Mouse (Mus musculus) spleen, adult 2 months (tissue): ENCODE results near the gene Sesn2.

Source experiments
- CTCF ChIP-seq: fragments of 200-500 bp; IDR thresholded peaks from 2 replicates; pipeline ENCODE4 v1.5.1; 2011; ENCODE audit warnings: mild to moderate bottlenecking, inconsistent platforms; ENCODE audit not compliant: insufficient read depth, insufficient read length, insufficient replicate concordance; ENCODE audit errors: extremely low read depth
- POLR2A ChIP-seq: fragments of 200-500 bp; IDR thresholded peaks from 2 replicates; pipeline ENCODE4 v1.6.1; 2011; ENCODE audit warnings: low read depth, low read length, inconsistent platforms

DNA sequence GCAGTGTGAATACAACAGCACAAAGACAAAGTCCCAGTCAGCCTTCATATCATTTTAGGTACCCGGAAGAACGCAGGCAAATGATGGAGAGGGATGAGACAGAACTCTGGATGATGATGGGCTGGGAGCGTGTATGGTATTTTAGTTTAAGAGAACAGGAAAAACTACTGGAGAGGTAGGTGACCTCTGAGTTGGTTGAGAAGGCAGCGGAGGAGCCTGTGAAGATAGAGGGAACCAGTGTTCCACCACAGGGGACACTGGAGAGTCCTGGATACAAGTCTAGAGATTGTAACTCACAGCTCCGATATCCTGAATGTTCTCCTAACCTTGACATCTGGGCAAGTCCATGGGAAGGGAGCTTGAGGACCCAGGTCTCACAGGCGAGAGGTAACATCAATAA is 4.1 kb downstream of the Sesn2 start:
- no peak for TF ChIP-seq CTCF
- TF ChIP-seq POLR2A = no peak
